Mouse (Mus musculus) A20 (cell line): Measurements from ENCODE around the gene Dynlt1b.
"Not testable (repeated sequence)": the region's sequence is repeated elsewhere in the genome, so short reads cannot be mapped to it uniquely, and the experiment has no call there.

Source experiments
- DNase-seq: peaks from one replicate; pipeline ENCODE4 v3.0.0-alpha.2; 2011; ENCODE audit warnings: low read depth, low spot score

Gene Dynlt1b

DNA sequence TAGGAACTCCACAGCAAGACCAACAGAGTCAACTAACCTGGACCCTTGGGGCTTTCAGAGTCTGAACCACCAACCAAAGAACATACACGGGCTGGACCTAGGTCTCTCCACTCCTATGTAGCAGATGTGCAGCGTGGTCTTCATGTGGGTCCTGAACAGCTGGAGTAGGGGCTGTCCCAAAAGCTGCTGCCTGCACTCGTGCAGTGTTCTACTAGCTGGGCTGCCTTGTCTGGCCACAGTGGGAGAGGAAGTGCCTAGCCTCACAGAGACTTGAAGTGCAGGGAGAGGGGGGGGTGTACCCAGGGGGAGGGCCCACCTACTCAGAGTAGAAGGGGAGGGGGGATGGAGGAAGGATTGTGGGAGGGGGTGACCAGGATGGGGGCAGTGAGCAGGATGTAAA is 7.1 kb upstream of the Dynlt1b start:
- DNase-seq, result not testable (repeated sequence)

DNA sequence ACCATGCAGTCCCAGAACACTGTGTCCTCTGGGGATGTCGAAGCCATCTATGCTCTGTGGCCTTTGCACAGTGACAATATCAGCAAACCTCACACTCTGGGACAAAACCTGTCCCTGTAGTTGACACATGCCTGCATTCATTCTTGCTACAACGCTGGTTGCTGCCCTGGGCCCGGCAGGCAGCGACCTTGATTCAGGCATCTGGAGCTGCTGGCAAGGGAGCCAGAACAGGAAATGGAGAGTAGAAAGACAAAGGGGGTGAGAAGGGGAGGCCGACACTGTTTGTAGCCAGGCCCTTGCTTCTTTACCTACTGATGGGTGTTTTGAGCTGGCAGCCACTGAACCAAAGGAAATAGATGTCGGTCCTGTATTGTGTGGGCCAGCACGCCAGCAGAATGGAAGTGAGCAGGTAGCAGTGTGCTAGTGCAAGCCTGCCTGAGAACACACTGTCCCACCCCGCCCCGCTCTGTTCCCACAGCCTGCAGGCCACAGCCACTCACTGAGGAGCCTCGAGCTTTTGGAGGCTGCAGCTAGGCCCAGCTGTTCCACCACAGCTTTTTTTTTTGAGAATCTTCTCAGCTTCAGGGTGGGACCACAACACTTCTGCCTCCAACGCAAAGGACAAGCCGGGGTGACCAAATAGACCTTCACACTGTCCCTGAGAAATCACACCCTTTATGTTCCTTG is 5.5 kb upstream of the Dynlt1b start:
- DNase-seq, result not testable (repeated sequence)

DNA sequence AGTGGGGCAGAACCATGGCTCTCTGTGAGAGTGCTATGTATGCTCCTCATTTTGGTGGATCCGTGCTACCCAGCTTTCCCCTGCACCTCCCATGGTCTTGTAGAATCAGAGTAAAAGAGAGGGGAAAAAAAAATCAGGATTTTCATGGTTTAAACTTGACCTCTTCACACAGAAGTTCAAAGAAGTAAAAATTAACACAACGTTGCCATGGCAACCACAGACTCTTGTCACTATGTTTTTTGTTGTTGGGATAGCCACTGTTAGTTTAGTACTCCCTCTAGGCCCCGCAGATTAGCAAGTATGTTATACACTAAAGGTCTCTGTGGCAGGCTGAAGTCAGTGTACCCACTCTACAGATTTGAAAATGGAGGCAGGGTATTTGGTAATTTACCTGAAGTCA is 4.6 kb upstream of the Dynlt1b start:
- DNase-seq, result not testable (repeated sequence)

DNA sequence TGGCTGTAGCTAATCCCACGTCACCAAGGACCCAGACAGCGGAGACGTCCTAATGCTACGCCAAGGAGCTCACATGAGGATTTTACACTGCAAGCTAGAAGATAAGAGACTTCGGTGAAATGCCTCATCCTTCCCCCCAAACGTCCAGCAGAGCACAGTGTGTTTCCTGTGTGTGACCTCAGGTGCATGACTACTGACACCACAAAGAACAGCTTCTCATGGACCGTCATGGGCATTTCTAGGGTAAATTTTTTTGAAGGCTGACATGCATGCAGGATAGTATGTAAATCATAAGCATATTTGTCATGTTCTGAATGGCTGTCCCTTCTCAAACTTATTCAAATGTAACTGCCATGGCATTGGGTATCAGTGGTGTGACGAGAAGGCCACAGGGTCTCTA is 3.0 kb upstream of the Dynlt1b start:
- DNase-seq, result not testable (repeated sequence)

DNA sequence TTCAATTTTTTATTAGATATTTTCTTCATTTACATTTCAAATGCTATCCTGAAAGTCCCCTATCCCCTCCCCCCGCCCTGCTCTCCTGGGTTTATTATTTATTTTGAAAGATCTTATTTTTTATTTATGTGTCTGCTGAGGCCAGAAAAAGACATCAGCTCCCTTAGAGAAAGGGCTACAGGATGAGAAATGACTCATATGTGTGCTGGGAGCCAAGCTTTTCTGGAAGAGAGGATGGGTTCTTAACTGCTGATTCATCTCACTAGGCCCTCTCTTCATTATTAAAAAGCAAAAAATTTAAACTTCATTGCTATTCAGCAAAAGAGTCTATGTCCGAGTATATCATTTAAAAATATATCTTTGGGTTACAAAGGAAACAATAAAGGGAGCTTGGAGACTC is 986 bp upstream of the Dynlt1b start:
- DNase-seq, result not testable (repeated sequence)

DNA sequence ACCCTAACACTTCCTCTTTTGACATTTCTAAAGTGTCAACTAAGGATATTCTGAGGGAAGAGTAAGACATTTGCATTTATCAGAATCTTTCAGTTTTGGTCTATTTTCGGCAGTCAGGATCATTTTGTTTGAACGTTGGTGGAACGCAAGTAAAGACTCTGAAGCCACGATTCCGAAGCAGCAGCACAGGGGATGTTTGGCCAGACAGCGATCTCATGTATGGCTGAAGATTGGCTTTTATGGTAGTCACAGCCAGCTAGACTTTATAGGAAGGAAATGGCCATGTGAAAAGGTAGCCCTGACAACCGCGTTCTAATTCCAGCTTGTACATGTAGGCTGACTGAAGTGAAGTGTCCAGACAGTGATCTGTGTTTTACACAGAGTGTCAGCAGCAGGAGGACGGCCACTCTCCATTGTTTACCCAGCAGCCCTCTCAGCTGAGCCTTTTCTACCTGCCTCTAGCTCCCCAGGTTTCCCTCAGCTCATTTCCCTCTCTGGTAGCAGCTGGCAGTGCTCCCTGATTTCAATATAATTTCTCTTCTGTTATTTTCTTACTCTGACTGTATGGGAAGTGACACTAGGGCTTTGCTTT is 594 bp downstream of the Dynlt1b start:
- DNase-seq, result not testable (repeated sequence)

DNA sequence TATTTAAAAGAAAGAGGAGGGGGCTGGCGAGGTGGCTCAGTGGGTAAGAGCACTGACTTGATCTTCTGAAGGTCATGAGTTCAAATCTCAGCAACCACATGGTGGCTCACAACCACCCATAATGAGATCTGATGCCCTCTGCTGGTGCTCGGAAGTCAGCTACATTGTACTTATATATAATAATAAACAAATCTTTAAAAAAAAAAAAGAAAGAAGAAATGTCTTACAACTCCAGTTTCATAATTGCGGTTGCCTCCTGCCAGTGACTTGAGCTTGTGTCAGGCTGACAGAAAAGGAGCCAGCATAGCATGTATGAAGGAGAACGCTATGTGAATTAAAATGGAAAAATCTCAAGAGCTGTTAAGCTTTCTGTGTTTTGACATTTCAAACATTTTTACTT is 2.5 kb downstream of the Dynlt1b start:
- peak; percentile 47 for DNase-seq

DNA sequence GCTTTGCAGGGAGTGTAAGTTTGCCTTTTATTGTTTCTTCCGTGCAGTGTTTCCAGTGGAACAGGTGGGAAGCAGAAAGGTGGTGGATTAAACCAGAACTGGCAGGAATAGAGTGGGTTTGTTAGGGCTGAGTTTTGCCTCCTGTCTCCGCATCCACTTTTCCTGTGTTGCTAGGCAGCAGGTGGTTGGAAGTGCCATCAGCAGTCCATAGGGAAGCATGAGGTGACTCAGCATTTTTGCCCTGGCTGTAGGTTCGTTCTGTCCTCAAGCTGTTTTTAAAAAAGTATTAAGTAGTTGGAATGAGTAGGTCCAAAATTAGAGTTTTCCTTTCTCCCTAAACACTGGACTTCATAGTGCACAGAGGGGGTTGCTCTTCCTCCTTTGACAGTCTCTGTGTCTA is 3.8 kb downstream of the Dynlt1b start:
- not testable (repeated sequence) for DNase-seq

DNA sequence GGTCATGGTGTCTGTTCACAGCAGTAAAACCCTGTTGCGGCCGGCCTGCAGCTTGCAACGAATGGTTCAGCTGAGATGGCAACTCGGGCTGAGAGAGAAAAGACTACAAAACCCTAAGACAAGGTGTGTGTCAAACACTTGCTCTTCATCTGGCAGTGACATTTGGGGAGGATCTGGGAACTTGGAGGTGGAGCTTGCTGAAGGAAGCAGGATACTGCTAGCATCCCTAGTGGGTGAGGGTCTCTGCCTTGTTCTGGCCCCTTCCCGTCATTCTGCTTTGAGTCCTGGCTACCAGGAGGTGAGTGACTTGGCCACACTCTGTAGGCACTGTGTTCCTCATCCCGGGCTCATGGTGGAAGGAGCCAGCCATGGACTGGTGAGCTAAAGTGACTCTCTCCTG is 8.2 kb downstream of the Dynlt1b start:
- DNase-seq, result not testable (repeated sequence)

DNA sequence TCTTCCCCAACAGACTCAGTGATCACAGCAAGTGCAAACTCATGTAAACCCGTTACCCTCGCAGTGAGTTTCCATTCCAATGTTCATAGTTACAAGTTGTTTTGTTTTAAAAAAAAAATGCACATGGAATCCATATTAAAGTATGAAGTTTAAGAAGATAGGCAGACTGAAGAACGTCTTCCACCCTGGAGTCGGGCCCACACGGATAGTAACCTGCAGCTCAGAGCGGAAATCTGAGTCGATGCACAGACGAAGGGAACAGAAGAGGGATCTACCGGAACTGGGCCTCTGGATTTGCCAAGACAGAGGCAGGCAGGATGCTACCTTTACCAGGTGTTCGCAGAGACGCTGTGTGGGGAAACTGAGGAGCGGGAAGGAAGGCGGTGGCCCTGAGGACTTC is 10.0 kb downstream of the Dynlt1b start:
- DNase-seq, result not testable (repeated sequence)

DNA sequence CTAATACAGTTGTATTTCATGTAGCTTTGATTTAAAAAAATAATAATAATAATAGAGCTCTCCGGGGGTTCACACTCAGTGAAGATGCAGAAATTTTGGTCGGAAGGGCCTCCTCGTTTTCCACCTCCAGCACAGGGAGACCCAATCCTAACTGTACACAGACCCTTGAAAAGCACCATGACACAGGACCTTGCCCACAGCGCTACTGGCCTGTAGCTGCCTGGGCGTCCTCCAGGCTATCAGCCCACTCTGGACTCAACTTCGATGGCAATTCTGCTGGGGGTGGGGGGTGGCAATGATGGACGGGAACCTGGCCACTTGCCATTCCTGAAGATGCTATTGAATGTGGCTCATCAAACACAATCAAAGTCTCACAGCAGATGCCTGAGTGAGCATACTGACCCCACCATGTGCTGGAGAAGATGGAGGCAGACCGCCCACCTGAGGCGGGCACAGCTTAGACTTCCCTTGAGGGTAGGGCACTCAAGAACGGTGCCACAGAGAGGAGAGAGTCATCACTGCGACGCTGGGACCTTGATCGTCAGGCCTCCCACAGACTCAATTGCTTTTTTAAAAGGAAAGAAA is 10.7 kb downstream of the Dynlt1b start:
- DNase-seq, result not testable (repeated sequence)

DNA sequence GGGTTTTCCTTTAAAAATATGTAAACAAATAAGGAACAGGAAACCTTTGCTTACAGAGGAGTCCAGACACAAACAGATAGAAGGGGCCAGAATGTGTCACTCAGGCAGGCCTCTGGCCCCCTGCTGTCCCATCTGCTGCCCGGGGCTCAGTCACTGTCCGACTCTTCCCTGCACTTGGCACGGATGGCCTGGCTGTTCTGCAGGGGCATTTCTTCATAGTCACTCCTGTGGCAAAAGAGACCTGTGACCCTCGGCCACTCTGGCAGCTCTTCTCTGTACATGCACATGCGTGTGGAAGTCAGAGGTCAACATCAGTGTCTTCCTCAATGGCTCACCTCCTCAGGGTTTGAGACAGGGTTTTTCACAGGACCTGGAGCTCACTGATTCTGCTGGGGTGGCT is 11.3 kb downstream of the Dynlt1b start:
- DNase-seq, result not testable (repeated sequence)

DNA sequence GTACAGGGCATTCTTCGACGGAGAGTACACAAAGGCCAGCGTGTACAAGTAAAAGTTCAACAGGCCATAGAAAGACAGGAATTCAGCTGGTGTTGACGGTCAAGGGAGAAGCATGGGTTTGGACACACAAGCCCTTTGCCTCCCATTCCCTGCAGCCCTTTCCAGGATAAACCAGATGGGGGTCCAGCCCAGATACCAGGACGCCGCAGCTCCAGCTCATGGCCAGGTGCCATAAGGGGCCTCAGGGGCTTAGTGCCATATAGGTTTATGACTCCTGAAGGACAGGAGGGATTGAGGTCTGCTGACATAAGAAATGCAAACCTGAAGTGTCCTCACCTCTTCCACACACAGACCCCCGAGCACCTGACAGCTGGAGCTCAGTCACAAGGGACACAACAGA is 12.6 kb downstream of the Dynlt1b start:
- not testable (repeated sequence) for DNase-seq

DNA sequence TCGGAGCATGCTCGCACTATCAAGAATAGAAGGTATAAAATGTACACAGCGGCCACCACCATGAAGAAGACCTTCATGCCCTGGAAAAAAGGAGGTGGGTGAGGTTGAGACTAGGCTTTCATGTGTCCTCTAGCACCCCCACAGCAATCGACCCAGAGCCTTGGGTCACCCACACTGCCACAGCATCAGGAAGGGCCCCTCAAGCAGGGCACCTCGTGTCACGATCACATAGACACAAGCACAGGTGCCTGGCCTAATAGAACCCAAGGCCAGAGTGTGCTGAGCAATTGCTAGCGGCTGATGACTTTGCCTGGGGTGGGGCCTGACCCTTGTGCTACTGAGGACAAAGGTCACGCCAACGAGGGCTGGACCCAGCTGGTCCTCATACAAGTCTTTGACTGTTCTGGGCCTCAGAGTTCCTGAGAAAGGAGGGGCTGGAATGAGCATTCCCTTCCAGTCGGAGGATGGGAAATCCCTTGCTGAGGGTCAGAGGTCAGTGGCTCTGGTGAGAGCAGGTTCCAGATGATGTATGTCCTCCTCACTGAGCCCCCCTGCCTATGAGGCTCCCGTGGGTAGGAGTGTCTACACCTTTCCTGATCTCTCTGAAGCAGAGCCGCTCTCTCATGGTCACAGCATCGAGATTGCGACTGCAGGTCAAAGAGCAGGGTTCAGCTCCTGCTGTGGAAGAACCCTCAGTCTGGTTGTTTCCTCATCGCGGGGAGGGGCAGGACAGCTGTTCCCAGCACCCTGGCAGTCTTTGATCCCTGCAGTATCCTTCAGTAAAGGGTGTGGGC is 16.1 kb downstream of the Dynlt1b start:
- DNase-seq, result not testable (repeated sequence)

DNA sequence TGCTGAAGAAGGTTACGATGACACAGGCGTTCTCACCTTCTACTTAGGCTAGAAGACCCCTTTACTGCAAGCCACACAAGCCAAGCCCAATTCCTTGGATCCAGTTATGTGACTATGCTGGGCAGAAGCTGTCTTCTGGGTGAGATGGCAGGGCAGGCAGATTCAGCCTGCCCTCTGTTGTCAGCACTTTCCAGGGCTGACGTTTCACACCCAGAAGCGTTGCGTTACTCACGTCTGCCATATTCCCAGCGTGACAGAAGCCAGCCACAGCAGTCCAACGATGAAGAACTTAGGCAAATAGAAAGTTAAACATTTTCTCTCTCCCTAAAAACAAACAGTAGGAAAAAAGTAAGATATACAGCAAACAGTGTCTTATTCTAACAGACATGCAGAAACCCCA is 18.4 kb downstream of the Dynlt1b start:
- DNase-seq, result not testable (repeated sequence)

DNA sequence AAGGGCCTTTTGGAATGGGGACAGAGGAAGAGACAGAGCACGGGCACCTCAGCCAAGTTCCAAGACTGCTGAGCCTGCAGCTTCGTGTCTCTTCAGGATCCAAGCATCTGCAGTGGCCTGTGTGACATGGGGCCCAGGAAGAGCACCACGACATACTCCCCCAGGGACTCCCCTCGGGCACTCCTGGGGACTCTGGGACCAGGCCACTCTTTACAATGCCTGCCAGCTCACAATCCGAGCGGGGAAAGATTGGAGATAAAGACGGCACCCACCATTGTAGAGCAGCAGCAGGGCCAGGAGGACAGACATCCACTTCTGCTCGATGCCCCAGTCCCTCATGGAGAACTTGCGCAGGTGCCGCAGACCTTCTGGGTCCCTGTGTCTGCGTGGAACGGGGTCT is 19.3 kb downstream of the Dynlt1b start:
- DNase-seq, result not testable (repeated sequence)

DNA sequence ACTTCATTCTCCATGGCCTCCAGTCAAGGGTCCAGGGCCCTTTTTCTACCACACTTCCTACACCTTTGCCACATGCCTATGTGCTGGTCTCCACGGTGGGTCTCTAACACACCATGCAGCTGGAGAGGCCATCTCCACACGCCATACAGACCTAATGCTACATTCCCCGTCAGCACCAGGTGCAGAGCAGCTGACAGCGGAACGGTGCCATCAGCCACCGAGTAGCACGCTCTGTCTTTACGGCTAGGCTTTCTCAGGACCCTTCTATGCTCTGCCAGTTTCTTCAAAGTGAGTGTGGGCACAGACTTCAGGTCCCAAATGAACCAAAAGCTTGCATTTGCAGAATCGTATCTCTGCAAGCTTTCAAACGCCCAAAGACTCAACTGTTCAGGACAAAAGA is 21.3 kb downstream of the Dynlt1b start:
- not testable (repeated sequence) for DNase-seq

DNA sequence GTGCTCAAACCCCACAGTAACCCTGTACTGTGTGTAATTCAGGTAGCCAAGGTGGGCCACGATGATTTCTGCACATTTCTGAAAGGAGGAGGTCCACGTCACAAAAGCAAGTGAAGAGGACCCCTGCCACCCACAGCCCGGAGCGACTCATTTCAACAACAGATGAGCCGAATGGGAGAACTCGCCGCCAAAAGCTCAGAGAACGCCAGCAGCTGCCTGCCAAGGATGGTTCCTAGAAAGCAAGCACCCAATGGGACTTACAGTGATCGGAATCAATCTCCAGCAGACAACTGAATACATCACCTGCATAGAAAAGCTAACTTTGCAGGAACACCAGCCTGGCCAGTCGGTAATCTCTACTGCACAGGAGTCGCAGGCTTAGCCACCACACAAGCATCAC is 22.8 kb downstream of the Dynlt1b start:
- DNase-seq, result not testable (repeated sequence)

DNA sequence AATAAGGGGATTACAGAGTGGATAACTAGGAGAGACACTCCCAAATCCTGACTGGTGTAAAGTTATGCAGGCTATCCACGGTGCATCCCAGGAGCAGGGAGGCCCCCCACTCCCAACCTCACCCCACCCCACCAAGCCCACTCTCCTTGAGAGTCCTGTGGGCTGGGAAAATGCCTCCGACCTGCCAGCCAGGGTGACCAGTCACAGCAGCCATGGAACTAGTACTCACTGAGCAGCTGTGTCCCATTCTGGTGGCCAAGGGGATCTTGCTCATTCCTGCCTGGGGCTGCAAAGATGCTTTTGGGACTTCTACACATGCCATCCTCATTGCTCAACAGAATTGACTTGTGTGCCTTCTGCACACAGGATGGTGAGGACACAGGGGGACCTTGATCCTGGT is 24.8 kb downstream of the Dynlt1b start:
- DNase-seq, result not testable (repeated sequence)

DNA sequence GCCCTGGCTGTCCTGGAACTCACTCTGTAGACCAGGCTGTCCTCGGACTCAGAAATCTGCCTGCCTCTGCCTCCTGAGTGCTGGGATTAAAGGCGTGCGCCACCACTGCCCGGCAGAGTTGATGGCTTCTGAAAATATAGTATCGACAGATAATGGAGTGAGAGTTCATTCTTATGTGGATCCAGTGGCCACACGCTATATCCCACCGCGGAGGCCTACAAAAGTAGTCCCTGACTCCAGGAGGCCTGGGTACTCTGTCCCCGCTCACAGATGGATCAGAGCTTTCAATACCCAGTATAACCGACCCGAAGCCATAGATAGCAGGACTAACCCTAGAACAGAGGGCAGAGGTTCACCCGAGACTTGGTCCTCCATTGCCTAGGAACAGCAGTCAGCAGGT is 26.0 kb downstream of the Dynlt1b start:
- DNase-seq, result not testable (repeated sequence)

DNA sequence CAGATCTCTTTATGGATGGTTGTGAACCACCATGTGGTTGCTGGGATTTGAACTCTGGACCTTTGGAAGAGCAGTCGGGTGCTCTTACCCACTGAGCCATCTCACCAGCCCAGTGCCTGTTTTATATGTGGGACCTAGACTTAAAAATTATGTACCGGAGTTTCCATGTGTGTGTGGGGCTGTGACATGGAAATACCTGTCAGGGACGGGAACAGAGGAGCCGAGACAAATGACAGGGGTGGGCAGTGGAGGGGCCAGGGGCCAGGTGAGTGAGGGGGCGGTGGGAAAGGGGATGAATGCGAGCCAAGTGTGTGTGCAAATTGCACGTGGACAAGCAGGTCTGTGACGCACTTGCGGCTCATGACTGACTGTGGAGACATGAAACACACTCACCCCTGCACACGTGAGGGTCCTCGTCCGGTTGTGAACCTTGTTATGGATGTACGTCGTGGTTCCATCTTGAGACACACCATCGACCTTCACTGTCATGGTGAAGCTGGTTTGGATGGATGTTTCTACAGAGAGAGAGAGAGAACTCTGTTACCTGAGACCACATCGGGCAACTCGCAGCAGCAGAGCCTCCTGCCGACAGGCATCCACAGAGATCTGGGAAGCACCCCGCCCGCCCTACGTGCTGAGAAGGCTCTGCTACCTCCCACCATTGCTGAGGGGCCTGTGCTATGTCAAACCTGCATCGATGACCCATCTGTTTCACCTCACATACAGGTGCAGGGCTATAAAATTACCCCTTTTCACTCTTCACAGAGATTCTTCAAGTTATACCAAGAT is 26.9 kb downstream of the Dynlt1b start:
- DNase-seq, result not testable (repeated sequence)
